Mouse (Mus musculus) heart, postnatal 0 days (tissue): Measurements from ENCODE around the gene Gpr35.

Experiments used
- CTCF ChIP-seq: IDR thresholded peaks from 2 replicates; pipeline ENCODE4 v1.5.1; 2016; ENCODE audit warnings: antibody characterized with exemption, control low read depth, low read depth
- EP300 ChIP-seq: IDR thresholded peaks from 2 replicates; pipeline ENCODE4 v1.6.1; 2016; ENCODE audit warnings: antibody characterized with exemption, low read depth

GRCm38 (mm10) chr1:92976141-92976566 is 25.5 kb downstream of the Gpr35 start:
- TF ChIP-seq CTCF (no peak), EP300 (no peak)
